Mouse (Mus musculus) spleen, postnatal 4 days (tissue): ENCODE measurements around the gene Mki67.
A peak's percentile ranks its signal among the peaks of the same experiment; 100 is the strongest.

Source experiments
- DNase-seq, 2 experiments: peaks; one replicate each; pipeline ENCODE4 v3.0.0; 2022; ENCODE audit warnings: low spot score in 2 of 2

Mki67 gene

DNA sequence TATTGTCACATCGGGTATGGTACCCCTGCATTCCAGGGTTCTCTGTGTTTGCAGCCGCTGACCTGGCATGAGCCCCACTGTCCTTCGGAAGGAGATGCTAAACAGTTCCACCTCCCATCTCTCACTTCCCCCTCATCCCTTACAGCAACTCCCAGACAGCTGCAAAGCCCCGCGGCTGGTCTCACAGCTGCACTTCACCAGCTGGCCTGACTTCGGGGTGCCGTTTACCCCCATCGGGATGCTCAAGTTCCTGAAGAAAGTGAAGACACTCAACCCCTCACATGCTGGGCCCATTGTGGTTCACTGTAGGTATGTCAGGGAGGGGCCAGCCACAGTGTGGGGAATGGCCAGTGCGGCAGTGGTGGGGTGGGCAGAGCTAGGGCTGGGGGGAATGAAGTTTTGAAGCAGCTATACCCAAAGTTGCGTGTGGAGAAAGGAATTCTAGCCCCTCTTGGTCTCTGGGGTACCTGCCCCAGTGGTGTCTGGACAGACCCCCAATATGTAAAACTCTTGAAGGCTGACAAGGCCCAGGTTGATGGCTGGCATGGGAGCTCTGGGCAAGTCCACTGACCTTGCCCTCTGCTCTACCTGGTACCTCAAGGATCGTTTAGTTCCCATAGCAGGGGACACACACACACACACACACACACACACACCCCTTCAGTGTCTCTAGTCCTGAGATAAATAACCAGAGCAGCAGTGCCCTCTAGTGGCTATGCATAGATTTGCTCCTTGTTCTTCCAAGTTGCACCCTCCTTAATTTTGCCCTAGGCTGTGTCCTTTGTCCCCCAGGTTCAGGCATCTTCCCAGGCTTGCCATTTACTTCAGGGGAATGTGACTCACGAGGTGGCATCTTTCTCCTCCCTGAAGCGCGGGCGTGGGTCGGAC, 47.1 kb downstream of the Mki67 start:
- peak; percentile 47 to 79 for DNase-seq

DNA sequence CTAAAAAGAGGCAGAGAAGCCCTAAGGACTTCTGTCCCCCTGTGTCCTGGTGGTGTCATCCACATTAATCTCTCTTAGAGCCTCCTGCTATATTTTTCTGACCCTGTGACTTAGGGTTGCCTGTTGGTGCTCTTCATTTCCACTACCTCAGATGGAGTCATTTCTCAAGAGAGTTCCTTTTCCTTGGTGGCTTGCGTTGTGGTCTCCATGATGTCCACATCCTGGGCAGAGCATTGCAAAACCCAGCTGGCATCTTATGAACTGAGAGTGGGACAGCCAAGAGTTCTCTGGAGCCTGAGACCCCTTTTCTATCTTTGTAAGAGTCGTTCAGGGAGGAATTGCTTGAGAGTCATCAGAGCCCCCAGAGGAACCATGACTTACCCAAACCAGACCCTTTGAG, 49.8 kb downstream of the Mki67 start:
- no peak for DNase-seq

DNA sequence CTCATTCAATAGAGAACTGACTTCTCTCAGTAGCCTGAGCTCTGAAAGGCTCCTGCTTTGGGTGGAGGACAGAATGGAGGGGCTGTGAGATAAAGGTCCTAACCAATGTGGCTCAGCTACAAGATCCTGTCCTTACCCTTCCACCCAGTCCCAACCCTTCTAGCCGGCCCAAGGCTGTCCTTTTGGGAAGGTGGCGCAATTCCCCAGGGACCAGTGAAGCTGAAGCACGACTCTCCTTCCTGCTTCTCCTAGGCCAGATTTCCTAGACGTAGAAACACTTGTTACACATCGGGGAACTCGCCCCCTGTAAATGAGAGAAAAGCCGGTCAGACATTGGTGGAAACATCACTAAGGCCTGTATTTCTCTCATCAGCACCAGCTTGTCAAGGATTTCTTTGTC, 52.0 kb downstream of the Mki67 start:
- no peak for DNase-seq

DNA sequence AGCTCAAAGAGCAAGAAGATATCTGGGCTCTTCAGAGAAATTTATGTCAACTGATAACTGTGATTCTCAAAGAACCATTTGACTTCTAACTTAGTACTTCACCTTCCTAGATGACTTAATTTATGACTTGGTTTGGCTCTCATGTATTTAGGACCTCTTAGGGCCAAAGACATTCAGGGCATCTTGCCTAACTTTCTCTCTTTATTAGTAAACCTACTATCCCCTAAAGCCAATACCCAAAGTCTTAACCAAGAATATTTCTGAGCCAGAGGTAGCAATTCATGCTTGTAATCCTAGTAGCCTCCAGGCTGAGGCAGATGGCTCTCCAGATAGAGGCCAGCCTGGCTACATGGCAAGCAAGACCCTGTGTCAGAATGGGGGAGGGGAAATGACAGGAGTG, 55.8 kb downstream of the Mki67 start:
- DNase-seq: no peak

DNA sequence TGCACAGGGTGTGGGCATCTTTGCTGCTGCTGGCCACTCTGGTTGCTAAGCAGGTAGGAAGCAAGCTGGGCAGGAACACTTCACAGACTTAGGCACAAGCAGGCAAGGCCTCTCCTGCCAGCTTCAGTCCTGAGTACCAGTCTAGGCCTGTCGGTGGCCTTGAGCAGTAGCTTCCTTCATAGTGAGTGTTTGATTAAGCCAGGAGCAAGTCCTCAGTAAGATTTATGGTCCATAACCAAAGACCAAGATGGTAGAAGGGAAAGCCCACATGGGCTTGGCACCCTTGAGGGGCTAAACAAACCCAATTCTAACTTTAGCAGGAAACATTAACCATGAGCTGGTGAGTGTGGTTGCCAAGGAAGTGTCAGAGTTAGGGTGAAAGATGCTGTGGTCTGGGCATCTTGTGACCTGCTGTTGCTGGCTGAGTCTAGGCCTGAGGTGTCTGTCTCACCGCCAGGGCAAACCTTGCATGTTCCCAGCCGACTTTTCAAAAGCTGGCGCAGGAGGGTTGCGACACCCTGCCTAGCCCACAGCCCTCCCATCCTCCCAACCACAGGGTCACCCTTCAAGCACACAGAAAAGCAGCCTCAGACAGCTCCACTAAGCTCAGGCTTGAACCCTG, 56.7 kb downstream of the Mki67 start:
- no peak for DNase-seq

DNA sequence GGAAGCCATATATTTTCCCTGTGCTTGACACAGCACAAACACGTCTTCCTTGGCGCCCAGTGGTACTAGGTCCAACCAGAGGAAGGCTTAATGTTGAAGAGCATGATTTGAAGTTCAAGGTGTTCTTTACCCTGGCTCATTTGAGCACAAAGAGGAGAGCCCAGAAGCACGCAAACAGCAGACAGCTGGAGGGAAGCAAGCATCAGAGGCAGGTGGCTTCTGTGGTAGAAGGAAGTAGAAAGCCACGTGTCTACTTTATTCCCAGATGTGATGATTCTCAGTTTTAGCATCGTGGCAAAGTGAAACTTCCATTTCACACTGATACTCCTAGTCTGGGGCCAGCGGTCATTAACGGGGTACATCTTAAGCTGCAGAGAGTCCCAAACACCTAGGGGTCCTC, 58.0 kb downstream of the Mki67 start:
- no peak for DNase-seq

DNA sequence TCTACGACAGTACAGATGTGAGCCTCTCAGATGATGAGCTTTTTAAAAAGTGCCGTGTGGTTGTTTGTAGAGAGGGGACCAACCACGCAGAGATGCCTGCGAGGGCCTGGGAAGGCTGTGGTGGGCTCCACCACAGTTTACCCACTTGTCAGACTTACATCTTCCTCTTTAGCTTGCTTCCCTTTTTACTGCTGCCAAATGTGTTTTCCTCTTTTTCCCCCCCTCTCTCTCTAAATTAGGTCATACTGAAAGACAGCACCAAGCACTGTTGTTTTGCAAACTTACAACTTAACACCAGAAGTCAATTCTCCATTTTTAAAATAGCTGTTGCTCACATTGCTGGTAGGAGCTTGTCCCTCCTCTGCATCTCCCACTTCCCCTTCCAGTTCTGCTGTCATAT, 61.0 kb downstream of the Mki67 start:
- DNase-seq: no peak

DNA sequence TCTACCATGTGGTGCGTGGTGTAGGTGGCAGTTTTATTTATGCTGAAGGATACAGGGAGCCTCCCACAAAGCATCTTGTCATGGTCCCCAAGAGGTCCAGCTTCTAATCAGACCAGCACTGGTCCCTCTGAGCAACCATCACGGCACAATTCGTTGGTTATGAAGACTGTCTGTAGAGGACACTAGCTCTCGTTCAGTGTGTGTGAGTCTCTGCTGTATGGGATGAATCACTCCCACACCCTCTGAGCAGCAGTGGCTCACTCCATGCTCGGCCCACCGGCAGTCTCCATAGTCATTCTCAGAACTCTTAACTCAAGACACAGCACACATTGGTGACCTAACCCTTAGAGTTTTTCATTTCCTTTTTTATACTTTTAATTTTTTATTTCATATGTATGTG, 61.9 kb downstream of the Mki67 start:
- no peak for DNase-seq

DNA sequence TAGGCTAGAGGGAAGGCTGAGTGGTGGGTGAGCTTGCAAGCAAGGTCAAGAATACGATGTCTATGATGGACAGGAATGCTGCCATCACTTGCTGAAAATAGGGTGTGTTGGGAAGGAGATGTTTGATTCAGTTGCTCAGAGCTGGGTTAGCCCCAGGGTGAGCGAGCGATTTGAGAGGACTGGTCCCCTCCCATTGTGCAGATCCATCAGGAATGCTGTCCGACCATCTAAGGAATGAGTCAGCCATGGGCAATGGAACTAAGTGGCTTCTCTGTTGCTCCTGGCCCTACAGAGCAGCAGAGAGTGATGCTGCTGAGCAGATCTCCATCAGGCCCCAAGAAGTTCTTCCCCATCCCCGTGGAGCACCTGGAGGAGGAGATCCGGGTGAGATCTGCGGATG, 62.6 kb downstream of the Mki67 start:
- DNase-seq: no peak

DNA sequence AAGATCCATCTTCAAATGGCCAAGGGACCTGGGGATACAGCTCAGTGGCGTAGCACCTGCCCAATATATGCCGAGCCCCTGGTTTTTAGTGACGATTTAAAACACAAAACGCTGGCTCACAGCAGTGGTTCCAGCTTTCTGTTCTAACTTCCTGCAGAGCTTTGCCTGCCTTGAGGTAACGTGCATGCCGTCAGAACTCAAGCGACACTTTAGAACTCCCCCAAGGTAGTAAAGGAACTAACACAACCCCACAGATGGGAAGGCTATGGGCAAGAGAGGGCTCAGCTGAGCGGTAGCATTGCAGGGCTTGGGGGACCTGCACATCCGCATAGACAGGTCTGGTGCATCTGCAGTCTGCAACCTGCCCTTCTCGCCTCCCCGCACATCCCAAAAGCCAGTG, 63.4 kb downstream of the Mki67 start:
- no peak for DNase-seq

DNA sequence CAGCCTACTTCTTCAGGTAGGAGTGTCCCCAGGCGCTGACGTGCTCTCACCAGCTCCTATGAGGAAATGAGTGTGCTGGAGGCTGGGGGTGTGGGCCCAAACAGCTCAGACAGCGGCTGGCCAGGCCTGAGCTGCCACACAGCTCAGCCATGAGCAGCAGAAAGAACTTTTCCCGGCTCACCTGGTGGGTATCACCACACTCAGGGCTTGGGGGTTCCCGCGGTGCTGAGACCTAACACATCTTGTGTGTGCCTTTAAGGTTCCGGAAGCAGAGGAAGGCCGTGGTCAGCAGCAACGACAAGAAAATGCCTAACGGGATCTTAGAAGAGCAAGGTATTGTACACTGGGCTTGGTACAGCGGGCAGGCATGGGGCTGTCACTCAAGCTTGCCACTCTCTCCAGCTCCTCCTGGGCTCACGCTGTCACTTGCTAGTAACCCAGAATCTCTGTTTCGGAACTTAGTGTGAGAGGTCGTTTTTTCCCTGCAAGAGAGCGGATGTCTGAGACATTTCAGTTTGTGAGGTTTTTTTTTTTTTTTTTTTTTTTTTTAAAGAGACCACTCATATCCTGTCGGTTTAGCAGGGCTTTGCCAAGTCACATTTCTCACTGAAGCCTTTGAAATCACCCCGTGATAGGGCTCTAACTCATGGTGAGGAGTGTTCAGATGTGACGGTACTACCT, 64.2 kb downstream of the Mki67 start:
- peak; percentile 38 to 76 for DNase-seq

DNA sequence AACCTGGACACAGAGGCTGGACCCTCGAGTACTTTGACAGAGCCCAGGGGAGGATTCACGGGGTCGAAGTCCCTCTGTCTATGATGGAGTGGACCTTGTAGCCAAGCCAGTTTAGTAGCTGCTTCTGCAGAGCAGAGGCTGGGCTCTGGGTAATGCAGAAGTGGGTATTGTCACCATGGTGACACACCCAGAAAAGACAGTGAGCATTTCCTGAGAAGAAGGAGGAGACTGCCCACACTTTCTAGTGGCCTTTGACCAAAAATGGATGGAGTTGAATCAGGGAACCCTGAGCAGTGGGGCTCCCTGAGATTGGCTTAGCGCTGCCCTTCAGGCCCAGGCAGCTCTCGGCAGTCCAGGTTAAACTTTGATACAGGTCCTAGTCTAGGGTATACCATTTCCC, 66.1 kb downstream of the Mki67 start:
- no peak for DNase-seq

DNA sequence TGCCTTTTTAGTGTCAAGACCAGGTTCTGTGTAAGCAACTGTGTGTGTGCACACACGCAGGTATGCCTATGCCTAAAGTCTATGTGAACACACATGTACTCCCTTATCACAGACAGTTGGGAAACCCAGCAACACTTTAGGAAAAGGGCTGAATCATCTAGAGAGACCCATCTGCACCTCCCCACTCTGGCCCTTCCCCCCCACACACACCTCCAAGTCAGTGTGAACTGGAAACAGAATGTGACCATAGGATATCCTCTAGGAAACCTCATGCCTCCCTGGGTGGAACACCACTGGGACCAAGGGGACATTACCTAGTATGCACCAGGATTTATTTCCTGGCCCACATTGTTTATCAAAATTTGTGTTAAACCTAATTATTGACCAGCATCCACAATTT, 66.9 kb downstream of the Mki67 start:
- no peak for DNase-seq

DNA sequence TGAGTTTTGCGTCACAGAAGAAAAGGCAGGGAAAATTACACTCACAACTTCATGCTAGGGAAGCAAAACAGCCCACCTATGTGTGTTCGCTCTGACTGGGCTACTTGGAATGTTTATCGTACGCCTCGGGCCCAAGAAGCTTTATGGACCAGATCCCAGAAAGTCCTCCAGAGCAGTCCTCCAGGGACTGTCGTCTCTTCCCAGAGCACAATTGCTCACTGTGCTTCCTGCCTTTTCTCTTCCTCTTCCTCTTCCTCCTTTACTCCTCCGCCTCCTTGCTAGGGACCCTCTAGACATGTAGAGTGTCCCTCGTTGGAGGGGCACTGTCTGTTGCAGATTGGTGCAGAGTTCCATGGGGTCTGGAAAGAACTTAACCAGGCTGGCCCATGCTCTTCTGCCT, 67.3 kb downstream of the Mki67 start:
- no peak for DNase-seq

DNA sequence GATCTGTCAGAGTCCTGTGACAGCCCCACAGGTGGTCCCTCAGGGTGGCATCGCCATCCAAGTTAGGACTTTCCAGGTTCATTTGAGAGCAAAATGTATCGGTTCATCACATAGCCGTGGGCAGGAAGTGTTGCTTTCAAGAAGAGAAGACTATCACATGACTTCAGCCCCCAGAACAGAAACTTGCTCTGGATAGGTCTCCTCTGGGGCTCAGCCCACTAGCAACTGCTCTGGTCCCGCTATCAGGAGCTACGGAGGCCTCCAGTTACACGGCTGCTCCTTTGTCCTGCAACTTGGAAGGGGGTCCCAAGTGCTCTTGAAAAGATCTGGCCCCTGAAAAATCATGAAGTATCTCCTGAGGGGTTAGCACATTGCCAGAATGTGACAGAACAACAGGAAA, 69.2 kb downstream of the Mki67 start:
- DNase-seq: no peak

DNA sequence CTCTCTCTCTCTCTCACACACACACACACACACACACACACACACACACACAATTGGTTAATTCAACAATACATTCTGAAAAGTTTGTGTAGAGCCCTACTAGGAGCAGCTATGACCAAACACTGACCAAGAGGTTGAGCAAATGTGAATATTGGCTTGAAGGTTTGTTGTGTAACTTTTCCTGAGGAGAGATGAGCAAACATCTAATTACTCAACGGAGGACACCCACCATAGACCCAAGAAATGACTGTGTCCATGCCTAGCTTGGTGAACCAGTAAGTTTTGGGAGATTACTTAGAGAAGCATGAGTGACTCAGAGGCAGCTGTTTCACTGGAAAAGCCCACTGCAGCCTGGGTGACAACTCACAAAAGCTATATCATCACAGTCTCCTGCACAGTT, 71.7 kb downstream of the Mki67 start:
- no peak for DNase-seq

DNA sequence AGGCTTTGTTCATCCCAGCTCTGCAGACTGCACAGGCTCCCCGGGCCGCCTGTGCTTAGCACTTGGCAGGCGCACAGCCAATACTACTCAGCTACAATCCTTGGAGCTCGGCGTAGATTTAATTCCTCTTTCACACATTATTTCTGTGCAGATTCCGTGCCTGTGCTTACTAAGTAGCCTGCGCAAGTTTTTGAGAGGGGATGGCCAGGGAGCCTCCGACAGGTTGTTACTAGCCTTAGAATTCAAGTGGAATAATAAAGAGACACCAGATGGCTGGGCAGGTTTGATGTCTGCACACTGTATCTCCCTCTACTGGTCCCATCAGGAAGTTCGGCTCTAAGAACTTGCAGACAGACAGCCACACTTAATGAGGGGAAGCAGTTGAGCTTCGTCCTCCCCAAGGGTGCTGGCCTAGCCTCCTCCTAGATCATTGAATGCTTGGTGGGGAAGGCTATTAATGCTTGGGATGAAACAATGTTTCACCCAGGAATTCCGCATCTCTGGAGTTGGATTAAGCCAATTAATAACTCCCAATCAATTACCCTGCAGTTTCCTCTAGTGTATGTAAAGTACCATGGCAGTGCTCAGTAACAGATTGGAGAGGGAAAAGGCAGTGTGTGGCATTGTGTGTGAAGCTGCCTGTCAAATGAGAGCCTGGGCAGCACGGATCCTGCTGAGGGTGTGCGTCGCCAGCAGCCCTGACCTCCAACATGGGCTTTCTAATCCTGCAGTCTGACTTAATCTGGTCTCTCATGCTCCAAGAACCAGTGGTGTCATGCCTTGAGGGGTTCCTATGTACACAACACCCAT, 74.3 kb downstream of the Mki67 start:
- DNase-seq: peak in 1 of 2 experiments; percentile 36
